Mouse (Mus musculus): ENCODE results near the gene Mical2. TPM values are rescaled to one million over a fixed set of nuclear protein-coding genes. Genes with fewer than 3 reads are reported as not detected.

Gene Mical2
- polyA plus RNA-seq, 1 experiment = not detected

DNA sequence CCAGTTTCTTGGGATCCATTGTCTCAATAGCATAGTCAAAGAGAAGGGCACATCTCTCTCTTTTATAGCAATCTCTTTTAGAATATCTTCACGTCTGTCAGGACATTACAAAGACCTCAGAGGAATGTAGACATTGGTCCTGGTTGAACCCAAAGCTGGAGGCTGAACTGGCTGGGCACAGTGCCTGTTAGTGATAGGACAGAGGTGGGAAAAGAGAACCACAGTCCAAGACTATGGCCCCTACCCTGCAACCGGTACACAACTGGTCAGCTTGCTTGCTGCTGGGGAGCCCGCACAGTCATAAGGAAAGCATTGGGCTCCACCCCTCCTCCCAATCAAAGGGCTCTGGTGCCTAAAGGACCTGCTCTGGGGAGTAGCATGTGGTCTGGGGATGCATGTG, 133.9 kb downstream of the Mical2 start:
- TF ChIP-seq TAL1 (IDR thresholded peaks at IDR 0.05; ENCODE audit: low read length) = no peak
- no peaks in the 10 kb centered on the region for H3K27me3 ChIP-seq (ENCODE audit: control insufficient read depth)
- no peaks in the 10 kb centered on the region for H3K36me3 ChIP-seq (ENCODE audit: control insufficient read depth)
- H3K9me3 ChIP-seq (ENCODE audit: control insufficient read depth, low read length) = no peaks in the 10 kb centered on the region
- H3K4me1 ChIP-seq (ENCODE audit: control insufficient read depth) = no peaks in the 10 kb centered on the region
- H3K4me3 ChIP-seq (replicated peaks) = no peak overlapping the region

DNA sequence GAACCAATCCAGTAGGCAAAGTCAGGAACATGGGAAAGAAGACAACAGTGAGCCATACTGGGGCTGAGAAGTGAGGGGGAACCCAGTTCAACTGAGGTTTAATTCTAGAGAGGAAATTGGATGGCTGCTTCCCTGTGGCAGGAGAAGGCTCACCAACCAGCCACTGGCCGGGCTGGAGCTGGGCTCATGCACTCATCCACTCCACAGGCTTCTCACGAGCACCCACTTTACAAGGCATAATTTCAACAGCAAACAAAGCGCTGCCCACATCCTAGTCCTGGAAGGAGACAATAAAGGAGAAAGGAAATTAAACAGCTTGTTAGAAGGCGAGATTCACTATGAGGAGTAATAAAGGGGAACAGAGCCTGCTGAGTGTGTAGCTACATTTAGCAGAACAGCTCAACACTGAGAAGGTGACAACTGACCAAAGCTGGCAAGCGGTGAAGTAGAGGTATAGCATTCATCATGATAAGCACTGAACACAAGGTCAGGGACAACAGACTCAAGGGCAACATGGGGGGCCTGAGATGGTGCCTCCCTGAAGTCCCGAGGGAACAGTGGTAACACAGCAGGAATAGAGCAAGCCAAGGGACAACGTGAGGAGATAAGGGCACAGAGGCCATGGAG, 137.0 kb downstream of the Mical2 start:
- H3K4me1 ChIP-seq (ENCODE audit: control insufficient read depth) = no peaks in the 10 kb centered on the region
- H3K9me3 ChIP-seq (ENCODE audit: control insufficient read depth, low read length) = no peaks in the 10 kb centered on the region
- H3K36me3 ChIP-seq (ENCODE audit: control insufficient read depth) = no peaks in the 10 kb centered on the region
- TF ChIP-seq GATA1 (IDR thresholded peaks at IDR 0.05; ENCODE audit: low read length) (no peak), TAL1 (IDR thresholded peaks at IDR 0.05; ENCODE audit: low read length) (no peak)
- H3K4me3 ChIP-seq (replicated peaks) = no peak overlapping the region
- no peaks in the 10 kb centered on the region for H3K27me3 ChIP-seq (ENCODE audit: control insufficient read depth)

DNA sequence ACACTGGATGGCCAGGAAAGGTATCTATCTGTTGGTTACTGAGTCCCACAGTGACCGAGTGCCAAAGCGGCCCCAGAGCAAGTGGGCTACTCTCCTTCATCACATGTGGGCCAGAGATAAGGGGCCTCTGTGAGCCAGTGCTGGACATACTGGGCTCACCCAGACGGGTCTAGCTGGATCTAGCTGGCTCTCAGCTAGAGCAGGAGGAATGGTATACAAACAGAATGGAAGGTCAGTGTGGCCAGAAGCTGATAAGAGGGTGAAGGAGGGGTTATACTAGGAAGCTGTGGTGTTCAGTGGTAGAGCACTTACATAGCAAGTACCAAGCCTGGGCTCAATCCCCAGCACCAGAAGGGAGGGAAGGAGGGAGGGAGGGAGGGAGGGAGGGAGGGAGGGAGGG, 140.2 kb downstream of the Mical2 start:
- no peak for TF ChIP-seq GATA1 (IDR thresholded peaks at IDR 0.05; ENCODE audit: low read length)
- H3K36me3 ChIP-seq (ENCODE audit: control insufficient read depth) = no peaks in the 10 kb centered on the region
- H3K4me3 ChIP-seq (replicated peaks) = no peak overlapping the region
- no peaks in the 10 kb centered on the region for H3K9me3 ChIP-seq (ENCODE audit: control insufficient read depth, low read length)
- H3K4me1 ChIP-seq (ENCODE audit: control insufficient read depth) = no peaks in the 10 kb centered on the region
- H3K27me3 ChIP-seq (ENCODE audit: control insufficient read depth) = no peaks in the 10 kb centered on the region

DNA sequence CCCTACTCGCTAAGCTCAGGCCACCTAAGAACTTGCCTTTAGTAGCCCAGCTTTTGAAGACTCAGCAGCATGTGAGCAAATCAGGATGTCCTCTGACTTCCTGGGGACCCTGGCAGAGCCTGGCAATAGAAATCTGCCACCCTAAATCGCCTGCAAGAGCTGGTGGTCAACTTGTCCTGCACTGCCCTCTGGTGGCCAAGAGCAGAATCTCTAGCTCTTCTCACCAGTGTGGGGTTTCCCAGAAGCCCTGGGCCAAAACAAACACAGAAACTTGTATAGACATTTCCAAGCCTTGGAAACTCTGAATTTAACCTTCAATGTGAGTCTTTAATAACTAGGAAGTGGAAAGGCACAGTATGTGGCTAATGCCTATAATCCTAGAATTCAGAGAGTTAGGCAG, 143.4 kb downstream of the Mical2 start:
- Histone ChIP-seq H3K4me1 (ENCODE audit: control insufficient read depth) (no peaks in the 10 kb centered on the region), H3K9me3 (ENCODE audit: control insufficient read depth, low read length) (no peaks in the 10 kb centered on the region; the same call in 1 of the 2 replicates), H3K27me3 (ENCODE audit: control insufficient read depth) (no peaks in the 10 kb centered on the region), H3K36me3 (ENCODE audit: control insufficient read depth) (no peaks in the 10 kb centered on the region), H3K4me3 (replicated peaks) (no peak overlapping the region)
- TF ChIP-seq GATA1 (IDR thresholded peaks at IDR 0.05; ENCODE audit: low read length) (no peak), TAL1 (IDR thresholded peaks at IDR 0.05; ENCODE audit: low read length) (no peak)

DNA sequence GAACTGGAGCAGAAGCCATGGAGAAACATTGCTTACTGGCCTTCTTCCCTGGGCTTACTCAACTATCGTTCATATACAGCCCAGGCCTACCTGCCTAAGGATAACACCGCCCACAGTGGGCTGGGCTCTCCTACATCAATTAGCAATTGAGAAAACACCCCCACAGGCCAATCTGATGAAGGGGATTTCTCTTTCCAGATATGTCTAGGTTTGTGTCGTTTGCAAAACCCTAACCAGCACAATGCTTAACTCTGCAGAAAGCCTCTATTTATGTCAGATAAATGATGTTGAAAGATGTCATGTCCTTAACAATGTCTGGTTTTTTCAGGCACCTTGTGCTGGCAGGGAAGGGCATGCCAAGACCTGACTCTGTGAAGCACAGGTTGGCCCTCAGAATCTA, 144.3 kb downstream of the Mical2 start:
- Histone ChIP-seq H3K36me3 (ENCODE audit: control insufficient read depth) (no peaks in the 10 kb centered on the region), H3K27me3 (ENCODE audit: control insufficient read depth) (no peaks in the 10 kb centered on the region), H3K4me1 (ENCODE audit: control insufficient read depth) (no peaks in the 10 kb centered on the region), H3K9me3 (ENCODE audit: control insufficient read depth, low read length) (no peaks in the 10 kb centered on the region; the same call in 1 of the 2 replicates), H3K4me3 (replicated peaks) (no peak overlapping the region)
- no peak for TF ChIP-seq GATA1 (IDR thresholded peaks at IDR 0.05; ENCODE audit: low read length)
- no peak for TF ChIP-seq TAL1 (IDR thresholded peaks at IDR 0.05; ENCODE audit: low read length)

DNA sequence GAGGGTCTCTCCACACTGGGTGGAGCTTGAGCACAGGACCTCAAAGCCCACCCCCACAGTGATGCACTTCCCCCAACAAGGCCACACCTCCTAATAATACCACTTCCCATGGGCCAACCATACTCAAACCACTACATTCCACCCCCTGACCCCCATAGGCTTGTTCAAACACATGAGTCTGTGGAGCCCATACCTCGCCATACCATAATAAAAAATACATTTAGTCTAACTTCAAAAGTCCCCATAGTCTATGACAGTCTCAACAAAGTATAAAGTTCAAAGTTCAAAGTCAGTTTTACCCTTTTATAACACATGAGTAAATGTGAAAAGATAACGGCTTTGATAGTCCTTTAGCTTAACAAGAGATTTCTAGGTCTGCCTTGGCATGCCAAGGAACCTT, 145.7 kb downstream of the Mical2 start:
- Histone ChIP-seq H3K36me3 (ENCODE audit: control insufficient read depth) (no peaks in the 10 kb centered on the region), H3K4me3 (replicated peaks) (no peak overlapping the region), H3K27me3 (ENCODE audit: control insufficient read depth) (no peaks in the 10 kb centered on the region), H3K4me1 (ENCODE audit: control insufficient read depth) (no peaks in the 10 kb centered on the region), H3K9me3 (ENCODE audit: control insufficient read depth, low read length) (no peaks in the 10 kb centered on the region; the same call in 1 of the 2 replicates)
- TF ChIP-seq GATA1 (IDR thresholded peaks at IDR 0.05; ENCODE audit: low read length) (no peak), TAL1 (IDR thresholded peaks at IDR 0.05; ENCODE audit: low read length) (no peak)

DNA sequence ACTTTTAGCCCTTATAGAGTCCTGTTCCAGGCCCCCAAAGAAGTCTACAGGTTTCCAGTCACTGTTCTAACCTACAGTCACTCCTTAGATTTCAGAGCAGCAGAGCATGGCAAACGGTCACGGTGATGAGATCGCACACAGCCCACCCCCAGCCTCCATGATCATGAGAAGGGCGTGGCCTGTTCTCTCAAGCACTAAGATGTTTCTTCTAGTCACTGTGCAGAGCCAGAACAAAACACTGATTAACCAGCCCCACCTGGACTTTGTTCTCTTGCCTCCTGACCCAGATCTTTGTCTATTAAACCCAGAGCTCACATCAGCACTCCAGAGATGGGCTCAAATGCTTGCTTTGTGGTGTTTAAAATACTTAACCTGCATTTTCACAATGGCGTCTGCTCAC, 148.4 kb downstream of the Mical2 start:
- TF ChIP-seq TAL1 (IDR thresholded peaks at IDR 0.05; ENCODE audit: low read length) (no peak), GATA1 (IDR thresholded peaks at IDR 0.05; ENCODE audit: low read length) (no peak)
- no peaks in the 10 kb centered on the region; the same call in 1 of the 2 replicates for H3K9me3 ChIP-seq (ENCODE audit: control insufficient read depth, low read length)
- no peak overlapping the region for H3K4me3 ChIP-seq (replicated peaks)
- no peaks in the 10 kb centered on the region for H3K4me1 ChIP-seq (ENCODE audit: control insufficient read depth)
- no peaks in the 10 kb centered on the region for H3K36me3 ChIP-seq (ENCODE audit: control insufficient read depth)
- H3K27me3 ChIP-seq (ENCODE audit: control insufficient read depth) = no peaks in the 10 kb centered on the region

DNA sequence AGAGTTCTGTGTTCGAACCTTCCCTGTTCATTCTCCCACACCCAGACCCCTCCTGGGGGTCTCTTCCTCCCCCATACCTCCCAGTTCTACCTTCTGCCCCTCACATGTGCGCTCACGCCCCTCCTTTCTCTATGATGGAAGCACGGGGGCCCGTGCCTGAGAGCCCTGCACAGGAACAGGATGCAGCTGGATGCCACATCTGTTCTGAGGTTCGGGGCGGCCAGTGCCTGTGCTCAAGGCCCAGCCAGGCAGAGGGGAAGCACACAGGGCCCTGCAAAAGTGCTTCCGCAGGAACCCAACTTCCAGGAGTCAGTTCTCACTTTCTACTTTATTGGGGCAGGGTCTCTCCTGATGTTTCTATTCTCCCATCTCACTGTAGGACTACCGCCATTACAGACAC, 149.4 kb downstream of the Mical2 start:
- TF ChIP-seq TAL1 (IDR thresholded peaks at IDR 0.05; ENCODE audit: low read length) = no peak
- TF ChIP-seq GATA1 (IDR thresholded peaks at IDR 0.05; ENCODE audit: low read length) = no peak
- no peaks in the 10 kb centered on the region for H3K36me3 ChIP-seq (ENCODE audit: control insufficient read depth)
- no peak overlapping the region for H3K4me3 ChIP-seq (replicated peaks)
- no peaks in the 10 kb centered on the region for H3K27me3 ChIP-seq (ENCODE audit: control insufficient read depth)
- no peaks in the 10 kb centered on the region for H3K4me1 ChIP-seq (ENCODE audit: control insufficient read depth)
- no peaks in the 10 kb centered on the region; the same call in 1 of the 2 replicates for H3K9me3 ChIP-seq (ENCODE audit: control insufficient read depth, low read length)

DNA sequence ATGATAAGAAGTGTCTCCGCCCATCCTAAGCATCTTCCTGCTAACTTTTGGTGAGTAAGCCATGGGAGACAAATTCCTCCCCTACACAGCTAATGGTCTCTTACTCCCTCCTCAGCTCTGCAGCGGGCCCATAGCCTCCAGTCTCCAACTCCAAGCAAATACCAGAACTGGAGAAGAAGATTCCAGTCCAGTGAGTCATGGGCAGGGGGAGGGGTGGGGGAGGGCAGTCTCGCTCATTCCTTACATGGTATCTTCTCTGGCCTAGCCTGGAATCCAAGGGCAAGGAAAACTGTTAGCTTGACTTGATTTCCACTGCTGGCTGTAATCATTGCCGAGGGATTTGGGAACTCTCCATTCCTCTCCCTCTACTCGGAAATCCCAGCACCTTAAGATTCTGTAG, 150.2 kb downstream of the Mical2 start:
- H3K4me1 ChIP-seq (ENCODE audit: control insufficient read depth) = no peaks in the 10 kb centered on the region
- H3K4me3 ChIP-seq (replicated peaks) = no peak overlapping the region
- H3K27me3 ChIP-seq (ENCODE audit: control insufficient read depth) = no peaks in the 10 kb centered on the region
- no peaks in the 10 kb centered on the region; the same call in 1 of the 2 replicates for H3K9me3 ChIP-seq (ENCODE audit: control insufficient read depth, low read length)
- no peaks in the 10 kb centered on the region for H3K36me3 ChIP-seq (ENCODE audit: control insufficient read depth)
- TF ChIP-seq TAL1 (IDR thresholded peaks at IDR 0.05; ENCODE audit: low read length) = no peak
- no peak for TF ChIP-seq GATA1 (IDR thresholded peaks at IDR 0.05; ENCODE audit: low read length)

DNA sequence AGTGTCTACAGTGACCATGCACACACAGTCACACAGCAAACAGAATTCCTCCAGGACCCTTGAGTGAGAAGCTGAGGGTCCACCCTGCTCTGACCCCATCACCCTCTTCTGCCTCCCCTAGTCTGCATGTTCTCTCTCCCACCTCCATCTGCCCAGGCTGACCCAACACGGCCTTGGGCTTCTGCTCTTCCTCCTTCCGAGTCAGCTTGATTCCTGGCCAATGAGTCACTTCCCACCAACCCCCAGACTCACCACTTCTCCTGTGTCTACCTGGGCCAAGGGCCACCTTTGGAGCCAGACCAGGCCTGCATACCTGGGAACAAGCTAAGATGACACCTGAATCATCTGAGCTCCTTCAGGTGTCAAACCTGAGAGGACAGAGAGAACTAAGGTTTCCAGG, 151.0 kb downstream of the Mical2 start:
- Histone ChIP-seq H3K36me3 (ENCODE audit: control insufficient read depth) (no peaks in the 10 kb centered on the region), H3K4me3 (replicated peaks) (no peak overlapping the region), H3K27me3 (ENCODE audit: control insufficient read depth) (no peaks in the 10 kb centered on the region), H3K9me3 (ENCODE audit: control insufficient read depth, low read length) (no peaks in the 10 kb centered on the region; the same call in 1 of the 2 replicates), H3K4me1 (ENCODE audit: control insufficient read depth) (no peaks in the 10 kb centered on the region)
- TF ChIP-seq GATA1 (IDR thresholded peaks at IDR 0.05; ENCODE audit: low read length) (no peak), TAL1 (IDR thresholded peaks at IDR 0.05; ENCODE audit: low read length) (no peak)

All from erythroblast, embryonic 14.5 days (primary cell).